Mouse (Mus musculus) forebrain, embryonic 10.5 days (tissue): ENCODE measurements around the gene Ogdh. TPM values are rescaled to one million over a fixed set of nuclear protein-coding genes. Genes with fewer than 3 reads are reported as not detected.
"Not testable (repeated sequence)": the region's sequence is repeated elsewhere in the genome, so short reads cannot be mapped to it uniquely, and the experiment has no call there.

Source experiments
- DNase-seq: peaks from one replicate; pipeline ENCODE4 v3.0.0-alpha.2; 2017; ENCODE audit warnings: low spot score; ENCODE audit errors: extremely low spot score
- H3K27ac ChIP-seq: fragments of 300-500 bp; sonication (generic); 2 replicates; pipeline ENCODE4 v1.5.1; 2016; ENCODE audit warnings: mild to moderate bottlenecking
- H3K27me3 ChIP-seq: fragments of 300-500 bp; sonication (generic); 2 replicates; pipeline ENCODE4 v1.6.1; 2016; ENCODE audit warnings: mild to moderate bottlenecking; ENCODE audit not compliant: poor library complexity, severe bottlenecking
- H3K36me3 ChIP-seq: fragments of 300-500 bp; sonication (generic); replicated peaks from 2 replicates; pipeline ENCODE4 v1.6.1; 2016; ENCODE audit warnings: mild to moderate bottlenecking, moderate library complexity
- H3K4me1 ChIP-seq: fragments of 300-500 bp; sonication (generic); 2 replicates; pipeline ENCODE4 v1.6.1; 2016
- H3K4me3 ChIP-seq: fragments of 300-500 bp; sonication (generic); 2 replicates; pipeline ENCODE4 v1.5.1; 2016; ENCODE audit warnings: mild to moderate bottlenecking, moderate library complexity
- H3K9me3 ChIP-seq: fragments of 300-500 bp; sonication (generic); 2 replicates; pipeline ENCODE4 v1.6.1; 2016; ENCODE audit warnings: mild to moderate bottlenecking, moderate library complexity
- WGBS: fragments of 180-500 bp; shearing (Covaris S2); methylation state at CpG from one replicate; pipeline ENCODE4 v1.1.7; 2016; 5-methylcytosine and 5-hydroxymethylcytosine counted together
- polyA plus RNA-seq: library from polyadenylated mRNA; unstranded; fragments of >200 nt; fragmentation: Nextera tagmentation; extraction: Ambion mirVana; gene quantifications from 2 replicates; pipeline ENCODE4 v1.2.1, GENCODE M21; 2016

The Ogdh gene
- polyA plus RNA-seq: 112 and 115 TPM in 2 replicates

GRCm38 (mm10) chr11:6291401-6292115, at the start of gene Ogdh:
Gene Ogdh, plus strand, starts transcription at chr11:6291633.
- under 1% methylated on average over 77 of the region's 77 CpGs for WGBS
- H3K4me3 ChIP-seq: peak within 1 kb of the TSS; percentile 86
- H3K4me1 ChIP-seq: peaks cover 17% of the 10 kb centered on the region
- H3K27ac ChIP-seq: peak within 1 kb of the TSS; percentile 92
- no peaks in the 10 kb centered on the region for H3K9me3 ChIP-seq
- DNase-seq: peak; percentile 99
- peaks cover 9% of the 10 kb centered on the region; the same call in 1 of the 2 replicates for H3K27me3 ChIP-seq
- no peaks in the 10 kb centered on the region for H3K36me3 ChIP-seq

- H3K4me1 ChIP-seq: 0 out of 2 replicates have a peak, but pooled peaks cover 3% of the 10 kb centered on the region
- WGBS: 54% methylated on average over 19 of the region's 19 CpGs
- H3K9me3 ChIP-seq: no peaks in the 10 kb centered on the region
- no peaks in the 10 kb centered on the region for H3K36me3 ChIP-seq
- H3K27me3 ChIP-seq: no peaks in the 10 kb centered on the region
- DNase-seq: no peak
- H3K4me3 ChIP-seq: no peak overlapping the region
- no peak overlapping the region for H3K27ac ChIP-seq
Measured at GRCm38 (mm10) chr11:6244707-6245106, 46.7 kb upstream of the Ogdh start.

DNA sequence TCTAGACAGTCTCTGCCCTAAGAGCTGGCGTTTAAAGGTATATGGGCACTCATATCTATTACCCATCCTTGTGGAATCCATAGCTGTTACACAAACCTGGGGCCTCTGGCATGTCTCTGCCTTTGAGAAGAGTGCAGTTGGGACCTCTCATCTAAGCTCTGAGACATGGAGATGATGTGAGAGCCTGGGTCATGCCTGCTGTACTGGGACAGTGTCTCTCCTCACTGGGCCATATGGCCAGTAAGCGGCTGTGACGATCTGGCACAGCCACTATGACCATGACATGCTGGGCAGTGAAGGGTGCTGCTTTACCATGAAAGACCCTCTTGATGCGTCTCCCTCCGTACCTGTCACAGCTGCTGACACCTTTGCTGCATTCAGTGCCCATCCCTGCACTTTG, 39.2 kb upstream of the Ogdh start:
- Histone ChIP-seq H3K9me3 (no peaks in the 10 kb centered on the region), H3K27ac (no peak overlapping the region), H3K4me1 (no peaks in the 10 kb centered on the region), H3K4me3 (no peak overlapping the region), H3K36me3 (peaks cover under 1% of the 10 kb centered on the region; the same call in 1 of the 2 replicates), H3K27me3 (no peaks in the 10 kb centered on the region)
- DNase-seq: no peak
- 90% methylated on average over 5 of the region's 5 CpGs for WGBS

DNA sequence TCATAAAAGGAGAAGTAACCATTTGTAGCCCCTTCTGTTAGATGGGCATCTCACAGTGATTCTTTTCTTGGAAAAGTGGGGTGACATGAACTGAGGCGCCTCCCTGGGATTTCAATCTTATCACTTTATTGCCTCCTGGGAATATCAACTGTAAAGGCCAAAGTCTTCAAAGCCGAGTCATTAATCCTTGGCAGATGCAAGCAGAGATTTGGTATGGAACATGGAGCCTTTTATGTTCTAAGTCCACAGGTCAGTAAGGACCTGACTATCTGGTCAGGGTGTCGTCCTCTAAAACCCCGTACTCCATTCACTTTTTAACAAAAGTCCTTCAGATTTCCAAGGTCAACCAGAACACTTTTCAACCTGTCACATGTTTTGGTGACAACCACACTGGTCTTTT, 38.6 kb upstream of the Ogdh start:
- WGBS: 90% methylated on average over 4 of the region's 4 CpGs
- no peak overlapping the region for H3K4me3 ChIP-seq
- H3K27me3 ChIP-seq: no peaks in the 10 kb centered on the region
- H3K9me3 ChIP-seq: no peaks in the 10 kb centered on the region
- DNase-seq: no peak
- H3K27ac ChIP-seq: no peak overlapping the region
- H3K4me1 ChIP-seq: no peaks in the 10 kb centered on the region
- peaks cover 6% of the 10 kb centered on the region for H3K36me3 ChIP-seq

DNA sequence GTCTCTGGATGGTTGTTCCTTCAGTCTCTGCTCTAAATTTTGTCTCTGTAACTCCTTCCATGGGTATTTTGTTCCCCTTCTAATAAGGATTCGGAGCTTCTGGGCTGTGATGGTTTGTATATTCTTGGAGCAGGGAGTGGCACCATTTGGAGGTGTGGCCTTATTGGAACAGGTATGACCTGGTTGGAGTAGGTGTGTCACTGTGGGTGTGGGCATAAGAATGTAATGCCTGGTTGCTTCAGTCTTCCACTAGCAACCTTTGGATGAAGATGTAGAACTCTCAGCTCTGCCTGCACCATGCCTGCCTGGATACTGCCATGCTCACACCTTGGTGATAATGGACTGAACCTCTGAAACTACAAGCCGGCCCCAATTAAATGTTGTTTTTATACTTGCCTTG, 36.8 kb upstream of the Ogdh start:
- 90% methylated on average over 2 of the region's 2 CpGs for WGBS
- not testable (repeated sequence) for H3K27ac ChIP-seq, DNase-seq, H3K4me1 ChIP-seq, H3K4me3 ChIP-seq, H3K9me3 ChIP-seq, H3K27me3 ChIP-seq
- peaks cover 24% of the 10 kb centered on the region for H3K36me3 ChIP-seq

DNA sequence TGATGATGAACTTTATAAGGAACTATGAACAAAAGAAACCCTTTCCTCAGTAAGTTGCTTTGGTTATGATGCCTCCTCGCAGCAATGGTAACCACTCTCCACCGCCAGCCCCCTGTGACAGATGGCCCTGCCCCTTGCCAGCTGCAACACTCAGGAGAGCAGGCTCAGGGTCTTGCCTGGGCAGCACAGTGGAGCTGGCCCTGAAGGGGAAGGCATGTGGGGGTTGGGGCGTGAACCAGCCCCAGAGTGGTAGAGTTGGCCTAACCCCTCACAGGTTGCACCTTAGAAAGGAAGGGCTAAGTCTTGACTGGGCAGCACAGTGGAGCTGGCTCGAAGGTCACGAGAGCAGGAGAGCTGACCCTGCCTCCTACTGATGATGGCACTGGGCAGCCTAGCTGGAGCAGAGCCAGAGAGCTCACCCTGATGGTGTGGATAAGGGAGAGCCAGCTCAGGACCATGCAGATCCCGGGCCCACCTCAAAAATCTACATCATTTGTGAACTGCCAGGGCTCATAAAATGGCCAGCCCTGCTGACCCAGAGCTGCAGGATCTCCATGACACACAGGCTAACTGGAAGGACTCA, 34.9 kb upstream of the Ogdh start:
- Histone ChIP-seq H3K9me3 (no peaks in the 10 kb centered on the region), H3K27ac (no peak overlapping the region), H3K4me3 (no peak overlapping the region), H3K36me3 (peaks cover 44% of the 10 kb centered on the region), H3K27me3 (no peaks in the 10 kb centered on the region), H3K4me1 (no peaks in the 10 kb centered on the region)
- no peak for DNase-seq
- WGBS: 75% methylated on average over 6 of the region's 6 CpGs

DNA sequence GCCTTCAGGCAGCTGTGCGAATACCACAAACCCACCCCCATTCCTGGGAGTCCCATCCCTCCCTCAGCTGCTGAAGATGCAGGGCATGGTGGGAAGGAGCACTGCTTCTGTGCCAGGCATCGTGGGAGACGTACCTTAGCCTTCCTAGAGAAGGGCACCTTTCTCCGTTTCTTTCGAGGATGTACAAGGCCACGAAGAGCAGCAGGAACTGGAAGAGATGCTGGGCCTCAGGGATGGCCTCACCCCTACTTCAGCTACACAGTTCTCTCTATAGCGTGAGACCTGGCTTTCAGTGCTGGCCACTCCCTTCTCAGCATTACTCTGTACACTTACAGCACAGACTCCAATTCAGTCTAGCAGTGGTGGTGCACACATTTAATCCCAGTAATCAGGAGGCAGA, 32.0 kb upstream of the Ogdh start:
- no peak for DNase-seq
- Histone ChIP-seq H3K4me1 (no peaks in the 10 kb centered on the region), H3K27ac (no peak overlapping the region), H3K27me3 (no peaks in the 10 kb centered on the region), H3K36me3 (peaks cover 72% of the 10 kb centered on the region), H3K9me3 (no peaks in the 10 kb centered on the region), H3K4me3 (no peak overlapping the region)
- WGBS: 90% methylated on average over 7 of the region's 7 CpGs

GRCm38 (mm10) chr11:6261434-6262082, 29.9 kb upstream of the Ogdh start:
- WGBS: 85% methylated on average over 10 of the region's 10 CpGs
- Histone ChIP-seq H3K4me3 (no peak overlapping the region), H3K9me3 (no peaks in the 10 kb centered on the region), H3K4me1 (peaks cover 6% of the 10 kb centered on the region), H3K27me3 (no peaks in the 10 kb centered on the region), H3K27ac (no peak overlapping the region), H3K36me3 (peaks cover 93% of the 10 kb centered on the region)
- DNase-seq: peak; percentile 82

- Histone ChIP-seq H3K36me3 (peaks cover 78% of the 10 kb centered on the region), H3K9me3 (no peaks in the 10 kb centered on the region), H3K27ac (peak overlapping the region; percentile 90), H3K27me3 (no peaks in the 10 kb centered on the region), H3K4me1 (peaks cover 20% of the 10 kb centered on the region), H3K4me3 (peak overlapping the region; percentile 76)
- WGBS: 73% methylated on average over 9 of the region's 9 CpGs
- no peak for DNase-seq
Measured at GRCm38 (mm10) chr11:6266621-6267020, 24.8 kb upstream of the Ogdh start.

DNA sequence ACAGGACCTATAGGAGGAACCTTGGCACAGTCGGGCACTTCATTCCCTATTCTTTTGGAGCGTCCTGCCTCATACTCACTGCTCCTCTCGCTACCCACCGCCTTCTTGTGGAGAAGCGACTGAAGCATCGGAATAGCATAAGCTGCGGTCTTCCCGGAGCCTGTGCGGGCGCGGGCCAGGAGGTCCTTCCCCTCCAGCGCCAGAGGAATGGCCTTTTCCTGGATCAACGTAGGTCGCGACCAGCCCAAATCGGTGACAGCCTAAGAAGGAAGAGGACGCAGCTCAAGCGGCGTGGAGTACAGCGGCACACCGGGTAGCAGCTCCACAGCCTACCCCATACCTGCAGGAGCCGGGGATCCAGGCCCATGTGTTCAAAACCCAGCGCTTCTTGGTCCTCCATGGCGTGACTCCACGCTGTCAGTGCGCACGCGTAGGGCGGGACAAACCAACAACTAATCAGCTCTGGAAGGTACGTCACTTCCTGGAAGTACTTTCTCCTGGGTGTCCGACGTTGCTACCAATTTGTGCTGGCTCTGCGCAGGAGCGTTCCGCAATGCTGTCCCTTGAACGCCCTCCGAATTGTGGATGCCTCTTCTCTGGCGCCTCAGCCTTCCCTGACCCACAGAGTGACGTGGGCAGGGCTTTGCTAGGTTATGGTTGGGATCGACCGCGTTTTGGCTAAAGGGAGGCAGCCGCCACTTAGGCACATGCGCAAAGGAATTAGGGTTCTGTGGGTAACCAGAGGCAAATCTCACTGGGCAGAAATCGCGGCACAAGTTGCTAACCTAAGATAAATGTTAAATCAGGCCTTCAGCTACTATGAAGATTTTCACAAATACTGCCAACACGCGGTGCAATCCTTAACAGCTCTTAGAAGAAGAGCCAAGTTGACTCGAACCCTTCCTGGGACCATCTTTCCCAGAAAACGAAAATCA, 23.8 kb upstream of the Ogdh start, which contains the start of gene Ddx56:
Gene Ddx56 (minus strand): TSS at position 453 of the 935 bp plus-strand sequence.
- Histone ChIP-seq H3K36me3 (peaks cover 78% of the 10 kb centered on the region), H3K9me3 (no peaks in the 10 kb centered on the region), H3K27me3 (no peaks in the 10 kb centered on the region), H3K27ac (peak within 1 kb of the TSS; percentile 90), H3K4me3 (peak within 1 kb of the TSS; percentile 76), H3K4me1 (peaks cover 22% of the 10 kb centered on the region)
- peak; percentile 90 for DNase-seq
- 2% methylated on average over 50 of the region's 50 CpGs for WGBS

GRCm38 (mm10) chr11:6273607-6274006, 17.8 kb upstream of the Ogdh start:
- Histone ChIP-seq H3K27me3 (no peaks in the 10 kb centered on the region), H3K4me3 (peak overlapping the region; percentile 98), H3K36me3 (peaks cover 44% of the 10 kb centered on the region), H3K27ac (peak overlapping the region; percentile 93), H3K4me1 (peaks cover 26% of the 10 kb centered on the region), H3K9me3 (no peaks in the 10 kb centered on the region)
- no peak for DNase-seq
- 81% methylated on average over 11 of the region's 11 CpGs for WGBS

DNA sequence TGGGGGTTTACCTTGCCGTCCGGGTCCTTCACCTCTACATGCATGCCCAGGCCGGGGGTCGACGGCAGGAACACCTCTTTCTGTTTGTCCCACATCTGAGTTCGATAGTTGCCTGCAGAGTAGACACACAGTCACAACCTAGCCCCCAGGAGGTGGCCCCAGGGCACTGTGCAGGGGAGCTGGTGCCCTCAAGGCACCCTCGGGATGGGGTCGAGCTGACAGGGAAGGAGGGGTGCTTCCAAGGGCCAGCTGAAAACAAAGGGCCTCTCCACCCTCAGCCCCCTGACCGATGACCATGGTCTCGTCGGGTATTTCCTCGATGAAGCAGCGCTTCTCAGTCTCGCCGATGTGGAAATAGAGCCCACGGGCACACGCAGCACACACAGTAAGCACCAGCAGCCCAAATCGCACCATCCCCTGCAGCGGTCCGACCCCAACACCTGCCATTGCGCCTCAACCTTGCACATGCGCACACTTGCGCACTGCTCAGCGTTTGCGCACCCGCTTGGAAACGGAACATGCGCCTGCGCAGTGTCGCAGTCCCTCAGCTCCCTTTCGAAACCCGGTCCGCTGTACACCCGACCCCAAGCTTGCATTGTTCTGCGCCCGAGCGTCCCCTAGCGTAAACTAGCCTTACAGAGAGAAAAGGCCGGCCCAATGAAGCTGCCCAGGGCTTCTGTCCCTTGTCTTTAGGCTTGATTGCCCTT, 16.9 kb upstream of the Ogdh start, which contains the start of gene Tmed4:
Gene Tmed4 (minus strand): TSS at position 484 of the 707 bp plus-strand sequence.
- Histone ChIP-seq H3K36me3 (peaks cover 38% of the 10 kb centered on the region), H3K4me1 (peaks cover 25% of the 10 kb centered on the region), H3K27ac (peak within 1 kb of the TSS; percentile 93), H3K4me3 (peak within 1 kb of the TSS; percentile 98), H3K27me3 (no peaks in the 10 kb centered on the region), H3K9me3 (no peaks in the 10 kb centered on the region)
- DNase-seq: peak; percentile 95
- under 1% methylated on average over 39 of the region's 39 CpGs for WGBS
